Mouse (Mus musculus) olfactory bulb, adult 2 months (tissue): ENCODE data around the gene Etfdh. TPM values are rescaled to one million over a fixed set of nuclear protein-coding genes. Genes with fewer than 3 reads are reported as not detected.

ENCODE experiments used
- H3K27ac ChIP-seq: fragments of 200-500 bp; 2 replicates; pipeline ENCODE4 v1.5.1; 2012; ENCODE audit warnings: low read depth, low read length; ENCODE audit not compliant: insufficient read depth
- H3K4me1 ChIP-seq: fragments of 200-500 bp; 2 replicates; pipeline ENCODE4 v1.6.1; 2012; ENCODE audit warnings: low read length; ENCODE audit not compliant: control insufficient read depth, insufficient read depth
- H3K4me3 ChIP-seq: fragments of 200-500 bp; 2 replicates; pipeline ENCODE4 v1.5.1; 2012; ENCODE audit warnings: mild to moderate bottlenecking, low read depth, low read length, moderate library complexity; ENCODE audit not compliant: insufficient read depth
- CTCF ChIP-seq: fragments of 200-500 bp; IDR thresholded peaks from 2 replicates; pipeline ENCODE4 v1.5.1; 2012; ENCODE audit warnings: low read depth, mild to moderate bottlenecking, low read length, moderate library complexity; ENCODE audit not compliant: insufficient read depth
- POLR2A ChIP-seq: fragments of 200-500 bp; IDR thresholded peaks from 2 replicates; pipeline ENCODE4 v1.6.1; 2012; ENCODE audit warnings: mild to moderate bottlenecking, low read depth, low read length, moderate library complexity; ENCODE audit not compliant: insufficient read depth
- WGBS: fragments of 180-500 bp; shearing (Covaris S2); methylation state at CpG from one replicate; pipeline ENCODE4 v1.1.7; 2018; 5-methylcytosine and 5-hydroxymethylcytosine counted together
- polyA plus RNA-seq: library from polyadenylated mRNA; stranded (reverse); fragments of >200 nt; gene quantifications from 2 replicates; pipeline ENCODE4 v1.2.4, GENCODE M21; 2012; ENCODE audit warnings: low replicate concordance; ENCODE audit not compliant: missing spikeins, insufficient read depth, insufficient read length

Etfdh gene
- polyA plus RNA-seq, 1 experiment = not detected

DNA sequence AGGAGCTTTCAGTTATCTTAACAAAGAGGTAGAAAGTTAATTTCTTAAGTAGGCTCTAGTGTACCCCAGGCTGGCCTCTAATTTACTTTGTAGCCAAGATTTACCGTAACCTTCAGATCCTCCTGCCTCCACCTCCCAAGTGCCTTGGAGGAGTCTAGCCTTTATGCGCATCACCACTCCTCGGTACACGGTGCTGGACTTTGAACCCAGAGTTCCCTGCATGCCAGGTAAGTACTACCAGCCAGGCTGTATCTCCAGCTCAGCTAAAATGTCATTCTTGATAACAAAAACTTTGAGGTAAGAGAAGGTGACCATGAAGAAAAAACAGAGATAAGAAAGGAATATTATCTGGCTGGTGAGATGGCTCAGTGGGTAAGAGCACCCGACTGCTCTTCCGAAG, 68.7 kb downstream of the Etfdh start:
- peaks cover 3% of the 10 kb centered on the region for H3K4me1 ChIP-seq
- TF ChIP-seq CTCF (no peak), POLR2A (no peak)
- 98% methylated on average over 6 of the region's 6 CpGs for WGBS
- H3K27ac ChIP-seq = no peak overlapping the region
- H3K4me3 ChIP-seq = no peak overlapping the region

DNA sequence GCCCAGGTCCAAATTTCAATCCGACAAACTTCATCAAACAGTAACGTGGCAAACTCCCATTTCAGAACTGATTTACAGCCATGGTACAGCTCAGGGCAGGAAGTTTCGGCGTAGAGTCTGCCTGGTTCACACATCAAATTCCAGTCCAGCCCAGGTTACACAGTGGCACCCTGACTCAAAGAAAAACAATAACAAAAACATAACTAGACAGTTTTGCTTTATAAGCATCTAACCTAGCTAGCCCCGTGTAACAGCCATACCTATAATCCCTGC, 69.6 kb downstream of the Etfdh start:
- TF ChIP-seq POLR2A (no peak), CTCF (no peak)
- H3K4me3 ChIP-seq = no peak overlapping the region
- H3K4me1 ChIP-seq = peaks cover 3% of the 10 kb centered on the region
- WGBS = 60% methylated on average over 5 of the region's 5 CpGs
- no peak overlapping the region for H3K27ac ChIP-seq

- H3K27ac ChIP-seq = no peak overlapping the region
- no peak for TF ChIP-seq POLR2A
- no peak for TF ChIP-seq CTCF
- 38% methylated on average over 9 of the region's 9 CpGs for WGBS
These were observed 70.1 kb downstream of the Etfdh start for GRCm38 (mm10) chr3:79559021-79559772.

DNA sequence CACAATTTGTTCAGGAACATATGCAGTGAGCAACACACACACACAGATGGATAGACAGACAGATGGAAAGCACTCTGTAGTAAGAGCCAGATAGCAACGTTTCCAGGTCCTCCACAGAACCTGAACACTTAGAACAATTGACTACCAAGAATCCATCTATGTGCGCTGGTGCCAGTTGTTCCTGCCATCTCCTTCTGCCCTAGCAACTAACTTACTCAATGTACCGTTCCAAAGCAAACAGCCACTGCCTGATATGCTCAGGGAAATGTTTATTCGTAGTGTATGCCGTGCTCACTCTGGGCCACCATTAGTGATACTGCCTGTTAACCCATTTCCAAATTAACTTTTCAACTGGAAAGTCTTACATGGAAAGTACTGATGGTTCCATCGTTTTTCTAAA, 74.2 kb downstream of the Etfdh start:
- Histone ChIP-seq H3K4me3 (no peak overlapping the region), H3K4me1 (peaks cover 3% of the 10 kb centered on the region), H3K27ac (no peak overlapping the region)
- 78% methylated on average over 6 of the region's 6 CpGs for WGBS
- TF ChIP-seq POLR2A = no peak
- no peak for TF ChIP-seq CTCF

More at GRCm38 (mm10) chr3:79559021-79559772, 70.1 kb downstream of the Etfdh start:
- H3K4me1 ChIP-seq = peaks cover 3% of the 10 kb centered on the region
- H3K4me3 ChIP-seq = no peak overlapping the region

Other genes with a start within 250 kb of the Etfdh start
- not detected in 2 replicates for gene Fnip2, start 61.7 kb downstream of the Etfdh start, polyA plus RNA-seq
- not detected in 2 replicates for gene Ppid, start 38.2 kb downstream of the Etfdh start, polyA plus RNA-seq
- gene 4930579G24Rik, start 421 bp downstream of the Etfdh start, polyA plus RNA-seq = not detected in 2 replicates
- not detected in 2 replicates for gene Rxfp1, start 108.4 kb upstream of the Etfdh start, polyA plus RNA-seq
- gene Tmem144, start 223.3 kb upstream of the Etfdh start, polyA plus RNA-seq = not detected in 2 replicates